Mouse (Mus musculus) right cerebral cortex, postnatal 4 days (tissue): Measurements from ENCODE around the gene Gm2974.
"Not testable (repeated sequence)": the region's sequence is repeated elsewhere in the genome, so short reads cannot be mapped to it uniquely, and the experiment has no call there.

Source experiments
- DNase-seq: peaks from one replicate; pipeline ENCODE4 v3.0.0-alpha.2; 2022

Gm2974 gene

GRCm38 (mm10) chr14:4182491-4183210 is at the start of gene Gm2974:
Gm2974 (plus strand) TSS chr14:4182576.
- peak; percentile 26 for DNase-seq

DNA sequence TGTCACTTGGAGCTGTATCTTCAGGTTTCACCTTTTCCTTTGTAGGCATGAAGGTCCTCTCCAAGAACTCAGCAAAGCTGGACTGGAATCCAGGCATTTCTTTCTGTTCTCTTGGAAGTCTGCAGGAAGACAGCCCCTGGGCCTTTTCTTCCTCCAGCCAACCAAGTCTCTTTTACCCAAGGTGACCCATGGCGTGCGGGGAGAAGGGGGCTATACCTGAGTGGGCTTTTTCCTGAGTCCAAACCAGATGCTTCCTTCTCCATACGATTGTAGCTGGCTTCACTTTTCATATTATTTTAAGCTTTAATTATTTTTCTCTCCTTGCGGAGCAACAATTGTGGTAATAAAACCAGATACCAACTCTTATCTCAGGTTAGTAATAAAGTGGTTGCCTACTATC is 40.7 kb upstream of the Gm2974 start:
- not testable (repeated sequence) for DNase-seq

DNA sequence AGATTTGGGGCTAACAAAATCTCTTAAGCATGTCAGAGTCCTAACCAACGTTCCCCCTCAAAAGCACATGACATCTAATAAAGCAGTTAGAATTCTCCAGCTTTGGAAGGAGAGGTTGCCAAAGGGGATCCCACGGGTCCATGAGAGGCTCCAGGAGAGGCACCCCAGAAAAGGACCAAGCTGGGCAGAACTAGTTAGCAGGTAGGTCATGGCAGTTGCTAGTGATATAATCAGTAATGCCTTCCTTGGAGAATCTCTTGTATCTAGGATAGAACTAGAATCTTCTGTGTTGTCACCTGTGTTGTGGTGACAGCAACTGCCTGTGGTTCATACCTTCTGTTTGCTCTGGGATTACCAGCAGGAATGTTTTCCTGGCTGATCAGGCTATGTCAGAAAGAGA is 17.6 kb upstream of the Gm2974 start, which contains the start of gene Gm3127:
Gm3127 (plus strand) TSS at position 301 of the 400 bp plus-strand sequence.
- not testable (repeated sequence) for DNase-seq

DNA sequence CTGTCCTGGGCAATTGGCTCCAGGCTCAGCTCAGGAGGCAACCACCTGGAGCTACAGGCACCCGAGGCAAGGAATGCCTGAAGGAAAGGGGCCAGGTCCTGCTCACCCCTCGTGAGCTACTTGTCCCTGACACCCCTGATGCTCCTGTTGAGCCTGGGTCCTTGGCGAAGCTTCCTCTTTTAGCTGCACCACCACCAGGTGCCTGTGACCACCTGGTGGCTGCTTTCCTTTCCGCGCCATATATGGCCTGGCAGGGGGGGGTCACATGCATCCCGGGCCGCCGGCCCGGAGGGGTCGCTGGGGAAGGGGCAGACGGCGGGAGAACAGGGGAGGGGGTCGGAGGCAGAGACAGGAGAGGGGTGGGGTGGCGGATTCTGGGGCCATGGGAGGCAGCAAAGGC is 346 bp upstream of the Gm2974 start:
- peak; percentile 10 for DNase-seq

- peak; percentile 1 for DNase-seq
These were observed 999 bp downstream of the Gm2974 start for GRCm38 (mm10) chr14:4183375-4183774.

GRCm38 (mm10) chr14:4249331-4249730 is 67.0 kb downstream of the Gm2974 start, which contains the start of gene Gm3138:
Gm3138 (plus strand) TSS chr14:4249631.
- not testable (repeated sequence) for DNase-seq
